Mouse (Mus musculus): ENCODE measurements around the gene 1110017D15Rik.
A peak's percentile ranks its signal among the peaks of the same experiment; 100 is the strongest.

The 1110017D15Rik gene

GRCm38 (mm10) chr4:41517233-41517632 lies at the start of gene 1110017D15Rik:
1110017D15Rik (minus strand) TSS chr4:41517333.
- DNase-seq (ENCODE audit: inconsistent age in 2 of 2, low spot score in 1 of 2), result no peak

GRCm38 (mm10) chr4:41566123-41566522 lies 49.0 kb upstream of the 1110017D15Rik start:
- DNase-seq (ENCODE audit: inconsistent age in 2 of 2, low spot score in 1 of 2), result no peak

GRCm38 (mm10) chr4:41563297-41563696 lies 46.2 kb upstream of the 1110017D15Rik start:
- no peak for DNase-seq (ENCODE audit: inconsistent age in 2 of 2, low spot score in 1 of 2)

- DNase-seq (ENCODE audit: inconsistent age in 2 of 2, low spot score in 1 of 2), result no peak
Measured at GRCm38 (mm10) chr4:41557092-41557491, 40.0 kb upstream of the 1110017D15Rik start.

- no peak for DNase-seq (ENCODE audit: inconsistent age in 2 of 2, low spot score in 1 of 2)
Measured at GRCm38 (mm10) chr4:41556311-41556953, 39.3 kb upstream of the 1110017D15Rik start.

GRCm38 (mm10) chr4:41554994-41555663 lies 38.0 kb upstream of the 1110017D15Rik start:
- peak; percentile 76 to 82 for DNase-seq (ENCODE audit: inconsistent age in 2 of 2, low spot score in 1 of 2)

GRCm38 (mm10) chr4:41553116-41553515 lies 36.0 kb upstream of the 1110017D15Rik start:
- DNase-seq (ENCODE audit: inconsistent age in 2 of 2, low spot score in 1 of 2), result no peak

- DNase-seq (ENCODE audit: inconsistent age in 2 of 2, low spot score in 1 of 2), result peak; percentile 71 to 94
Measured at GRCm38 (mm10) chr4:41552529-41552928, 35.4 kb upstream of the 1110017D15Rik start.

- no peak for DNase-seq (ENCODE audit: inconsistent age in 2 of 2, low spot score in 1 of 2)
Measured at GRCm38 (mm10) chr4:41547086-41547485, 30.0 kb upstream of the 1110017D15Rik start.

- DNase-seq (ENCODE audit: inconsistent age in 2 of 2, low spot score in 1 of 2), result peak; percentile 63 to 88
Measured at GRCm38 (mm10) chr4:41545985-41546384, 28.9 kb upstream of the 1110017D15Rik start.

GRCm38 (mm10) chr4:41542136-41542535 lies 25.0 kb upstream of the 1110017D15Rik start:
- no peak for DNase-seq (ENCODE audit: inconsistent age in 2 of 2, low spot score in 1 of 2)

GRCm38 (mm10) chr4:41534866-41535265 lies 17.7 kb upstream of the 1110017D15Rik start:
- no peak for DNase-seq (ENCODE audit: inconsistent age in 2 of 2, low spot score in 1 of 2)

- DNase-seq (ENCODE audit: inconsistent age in 2 of 2, low spot score in 1 of 2), result peak in 1 of 2 experiments; percentile 57
Measured at GRCm38 (mm10) chr4:41532420-41532819, 15.3 kb upstream of the 1110017D15Rik start.

GRCm38 (mm10) chr4:41527996-41528395 lies 10.9 kb upstream of the 1110017D15Rik start:
- peak; percentile 48 to 77 for DNase-seq (ENCODE audit: inconsistent age in 2 of 2, low spot score in 1 of 2)

GRCm38 (mm10) chr4:41527076-41527475 lies 9.9 kb upstream of the 1110017D15Rik start:
- DNase-seq (ENCODE audit: inconsistent age in 2 of 2, low spot score in 1 of 2), result no peak

GRCm38 (mm10) chr4:41526553-41526952 lies 9.4 kb upstream of the 1110017D15Rik start:
- DNase-seq (ENCODE audit: inconsistent age in 2 of 2, low spot score in 1 of 2), result no peak

GRCm38 (mm10) chr4:41524829-41525228 lies 7.7 kb upstream of the 1110017D15Rik start:
- no peak for DNase-seq (ENCODE audit: inconsistent age in 2 of 2, low spot score in 1 of 2)

GRCm38 (mm10) chr4:41523839-41524238 lies 6.7 kb upstream of the 1110017D15Rik start:
- DNase-seq (ENCODE audit: inconsistent age in 2 of 2, low spot score in 1 of 2), result no peak

- DNase-seq (ENCODE audit: inconsistent age in 2 of 2, low spot score in 1 of 2), result peak in 1 of 2 experiments; percentile 80
Measured at GRCm38 (mm10) chr4:41522788-41523187, 5.7 kb upstream of the 1110017D15Rik start.

- DNase-seq (ENCODE audit: inconsistent age in 2 of 2, low spot score in 1 of 2), result no peak
Measured at GRCm38 (mm10) chr4:41522136-41522535, 5.0 kb upstream of the 1110017D15Rik start.

- no peak for DNase-seq (ENCODE audit: inconsistent age in 2 of 2, low spot score in 1 of 2)
Measured at GRCm38 (mm10) chr4:41520641-41521040, 3.5 kb upstream of the 1110017D15Rik start.

GRCm38 (mm10) chr4:41519195-41519594 lies 2.1 kb upstream of the 1110017D15Rik start:
- DNase-seq (ENCODE audit: inconsistent age in 2 of 2, low spot score in 1 of 2), result no peak
